Comparison of ENCODE assay signal across 17 mouse cellular contexts in genomic region chr2:29657089-29657488, GRCm38 (mm10).
"Had no signal": no experiment of that assay in that cellular context is flagged by ENCODE, and none has a peak within 500 bp of the region (broad histone marks: within the 10 kb centered on the region; RNA-seq: fewer than 3 reads in every experiment).

No protein-coding gene starts in this region.

- H3K9ac ChIP-seq: limb, embryonic 13.5 days; liver, embryonic 12.5 days; liver, embryonic 15.5 days; lung, embryonic 15.5 days; midbrain, embryonic 13.5 days had no signal

- H3K4me3 ChIP-seq: limb, embryonic 10.5 days; limb, embryonic 13.5 days; liver, embryonic 12.5 days; liver, embryonic 15.5 days; lung, embryonic 15.5 days; megakaryocyte, embryonic 14.5 days; midbrain, embryonic 10.5 days; midbrain, embryonic 13.5 days had no signal

- H3K27me3 ChIP-seq: limb, embryonic 13.5 days; liver, embryonic 12.5 days; liver, embryonic 15.5 days; lung, embryonic 15.5 days; megakaryocyte, embryonic 14.5 days; midbrain, embryonic 13.5 days had no signal

- ATAC-seq: intestine, postnatal 0 days; liver, embryonic 12.5 days; midbrain, embryonic 13.5 days had no signal

- H3K4me2 ChIP-seq: limb, embryonic 13.5 days; liver, embryonic 12.5 days; liver, embryonic 15.5 days; lung, embryonic 15.5 days; midbrain, embryonic 13.5 days had no signal

- H3K36me3 ChIP-seq: limb, embryonic 13.5 days; liver, embryonic 15.5 days; lung, embryonic 15.5 days; midbrain, embryonic 10.5 days; midbrain, embryonic 13.5 days had no signal

- H3K27ac ChIP-seq: limb, embryonic 10.5 days; limb, embryonic 13.5 days; liver, embryonic 12.5 days; liver, embryonic 15.5 days; lung, embryonic 15.5 days; midbrain, embryonic 10.5 days; midbrain, embryonic 13.5 days had no signal

- H3K9me3 ChIP-seq: limb, embryonic 10.5 days; limb, embryonic 13.5 days; liver, embryonic 12.5 days; liver, embryonic 15.5 days; lung, embryonic 15.5 days; megakaryocyte, embryonic 14.5 days; midbrain, embryonic 10.5 days; midbrain, embryonic 13.5 days had no signal

- DNase-seq: kidney, adult 9 months; kidney, postnatal 25 days; liver; lung, adult 18-20 months; lung, postnatal 10 days; lung, postnatal 36 days; thymus, adult 18-20 months; thymus, postnatal 36 days had no signal
